Mouse (Mus musculus): ENCODE results near the gene Gm20388. TPM values are rescaled to one million over a fixed set of nuclear protein-coding genes. Genes with fewer than 3 reads are reported as not detected.
"Not testable (repeated sequence)": the region's sequence is repeated elsewhere in the genome, so short reads cannot be mapped to it uniquely, and the experiment has no call there.

The Gm20388 gene
- polyA plus RNA-seq, 1 experiment from 2014 or later, result 5.5 TPM

DNA sequence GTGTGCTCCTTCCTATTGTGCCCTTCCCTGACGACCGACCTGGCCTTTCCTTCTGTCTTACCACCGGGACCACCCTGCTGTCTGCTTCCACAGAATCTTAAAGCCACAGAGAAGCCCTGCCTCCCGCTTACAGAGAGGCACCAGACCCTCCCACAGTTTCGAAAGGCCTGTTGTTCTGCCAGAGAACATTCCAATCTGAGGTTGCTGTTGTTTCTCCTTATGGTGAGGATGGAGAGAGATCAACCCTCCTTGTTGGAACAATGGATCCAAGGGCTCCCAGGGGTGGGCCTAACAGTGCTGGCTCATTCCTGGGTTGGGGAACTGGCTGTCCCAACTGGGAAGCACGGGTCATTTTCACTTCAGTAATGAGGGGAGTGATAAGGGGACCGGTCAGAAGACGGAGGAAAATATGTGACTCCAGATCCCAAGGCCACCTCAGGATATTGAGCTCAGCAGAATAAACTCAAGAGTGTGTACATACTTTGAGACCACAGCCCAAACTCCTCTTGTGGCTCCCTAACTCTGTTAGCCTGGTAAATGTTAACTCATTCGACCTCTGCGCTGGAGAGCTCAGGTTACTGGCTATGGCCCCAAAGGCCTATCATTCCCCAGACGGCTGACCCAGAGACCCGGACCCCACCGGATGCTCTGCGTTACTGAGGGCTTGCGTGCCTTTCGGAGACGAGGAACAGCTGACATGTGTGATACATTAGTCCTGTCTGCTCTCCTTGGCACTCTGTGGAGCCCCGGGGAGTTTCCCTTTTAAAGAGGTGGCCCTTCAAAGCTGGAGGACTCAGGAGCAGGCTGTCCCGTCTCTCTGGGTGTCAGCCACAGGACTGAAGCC is 3275.1 kb downstream of the Gm20388 start, which contains the start of gene Dpep1:
Gene Dpep1, plus strand, starts transcription at position 677 of the 844 bp plus-strand sequence.
- H3K4me3 ChIP-seq, result peak within 1 kb of the TSS; percentile 23
- H3K36me3 ChIP-seq (replicated peaks), result no peaks in the 10 kb centered on the region
- H3K27ac ChIP-seq, result peak within 1 kb of the TSS; percentile 79
- H3K4me1 ChIP-seq, result peaks cover 52% of the 10 kb centered on the region
- H3K9me3 ChIP-seq, result no peaks in the 10 kb centered on the region
- H3K27me3 ChIP-seq (ENCODE audit: poor library complexity, severe bottlenecking), result 0 out of 2 replicates have a peak, but pooled peaks cover 5% of the 10 kb centered on the region
- DNase-seq (ENCODE audit: extremely low spot score, low spot score), result peak; percentile 39
- 47% methylated on average over 19 of the region's 19 CpGs for WGBS

DNA sequence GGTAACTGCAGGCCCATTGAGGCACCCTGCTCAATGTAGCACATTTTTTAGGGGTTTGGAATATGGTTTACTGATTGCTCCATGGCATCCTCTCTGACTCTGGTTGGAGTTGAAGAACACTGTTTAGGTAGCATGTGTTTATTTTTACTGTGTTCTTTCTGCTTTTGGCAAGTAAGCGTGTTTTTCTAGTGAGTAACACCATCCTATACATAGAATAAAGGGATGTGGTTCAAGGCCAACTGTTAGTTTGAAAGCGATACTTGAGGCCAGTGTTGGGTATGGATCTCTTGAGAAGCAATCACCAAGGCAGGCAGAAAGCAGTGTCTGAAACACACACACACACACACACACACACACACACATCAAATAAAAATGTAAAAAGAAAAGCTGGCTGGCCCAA is 3277.4 kb downstream of the Gm20388 start:
- H3K4me3 ChIP-seq, result no peak overlapping the region
- peaks cover 57% of the 10 kb centered on the region for H3K4me1 ChIP-seq
- DNase-seq (ENCODE audit: extremely low spot score, low spot score), result no peak
- WGBS, result 90% methylated on average over 2 of the region's 2 CpGs
- no peaks in the 10 kb centered on the region for H3K9me3 ChIP-seq
- no peak overlapping the region for H3K27ac ChIP-seq
- H3K36me3 ChIP-seq (replicated peaks), result no peaks in the 10 kb centered on the region
- peaks cover 5% of the 10 kb centered on the region; the same call in 1 of the 2 replicates for H3K27me3 ChIP-seq (ENCODE audit: poor library complexity, severe bottlenecking)

DNA sequence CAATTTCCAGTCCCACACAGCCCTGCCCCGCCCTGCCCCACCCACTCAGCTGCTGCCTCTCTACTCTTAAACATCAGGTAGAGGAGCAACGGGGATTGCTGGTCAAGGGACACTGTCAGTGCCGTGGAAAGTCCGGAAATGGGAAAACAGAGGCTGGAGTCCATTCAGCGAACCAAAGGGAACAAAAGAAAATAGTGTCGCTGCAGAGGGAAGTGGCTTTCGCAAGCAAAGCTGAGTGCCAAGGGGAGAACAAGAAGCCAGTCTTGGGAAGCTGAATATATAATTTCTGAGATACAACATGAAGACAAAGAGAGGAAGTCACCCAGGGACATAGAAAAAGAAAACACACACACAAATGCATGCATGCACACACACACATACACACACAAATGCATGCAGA is 3278.2 kb downstream of the Gm20388 start:
- Histone ChIP-seq H3K27me3 (ENCODE audit: poor library complexity, severe bottlenecking) (peaks cover 5% of the 10 kb centered on the region; the same call in 1 of the 2 replicates), H3K27ac (no peak overlapping the region), H3K4me1 (peaks cover 59% of the 10 kb centered on the region), H3K36me3 (replicated peaks) (no peaks in the 10 kb centered on the region), H3K9me3 (no peaks in the 10 kb centered on the region), H3K4me3 (no peak overlapping the region)
- DNase-seq (ENCODE audit: extremely low spot score, low spot score), result no peak
- WGBS, result 84% methylated on average over 7 of the region's 7 CpGs

DNA sequence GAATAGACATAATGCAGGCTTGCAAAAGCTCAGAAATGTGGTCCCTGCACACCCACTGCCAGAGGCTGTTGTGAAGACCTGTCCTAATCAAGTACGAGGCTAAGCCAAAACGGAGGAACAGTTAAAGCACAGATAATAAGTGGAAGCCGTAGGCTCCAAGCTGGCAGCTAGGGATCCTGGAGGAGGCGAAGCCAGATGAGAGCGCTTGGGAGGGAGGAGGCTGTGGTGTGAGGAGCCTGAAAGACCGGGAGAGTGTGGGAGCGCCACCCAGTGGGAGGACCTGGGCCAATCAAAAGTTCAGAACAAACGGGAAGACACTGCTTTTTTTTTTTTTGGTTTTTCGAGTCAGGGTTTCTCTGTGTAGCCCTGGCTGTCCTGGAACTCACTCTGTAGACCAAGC is 3280.0 kb downstream of the Gm20388 start:
- Histone ChIP-seq H3K9me3 (no peaks in the 10 kb centered on the region), H3K27ac (no peak overlapping the region; the same call in none of the 2 replicates), H3K27me3 (ENCODE audit: poor library complexity, severe bottlenecking) (peaks cover 5% of the 10 kb centered on the region; the same call in 1 of the 2 replicates), H3K36me3 (replicated peaks) (no peaks in the 10 kb centered on the region), H3K4me1 (peaks cover 47% of the 10 kb centered on the region), H3K4me3 (peak overlapping the region; percentile 6; the same call in 1 of the 2 replicates)
- WGBS, result 5% methylated on average over 9 of the region's 9 CpGs
- DNase-seq (ENCODE audit: extremely low spot score, low spot score), result peak; percentile 78

DNA sequence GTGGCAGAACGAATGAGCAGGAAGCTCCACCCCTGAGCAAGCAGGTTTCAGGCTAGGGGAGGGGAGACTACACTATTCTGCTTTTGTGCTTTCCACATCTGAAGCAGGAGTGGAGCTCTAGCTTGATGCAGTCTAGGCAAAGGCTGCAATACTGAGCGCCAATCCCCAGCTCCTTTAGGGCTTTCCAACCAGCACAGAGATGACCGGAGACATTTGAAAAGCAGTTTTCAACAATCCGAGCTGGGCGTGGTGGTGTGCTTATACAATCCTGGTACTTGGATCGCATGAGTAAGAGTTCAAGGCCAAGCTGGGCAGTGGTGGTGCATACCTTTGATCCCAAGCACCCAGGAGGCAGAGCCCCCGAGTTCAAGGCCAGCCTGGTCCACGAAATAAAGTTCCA is 3281.3 kb downstream of the Gm20388 start:
- Histone ChIP-seq H3K4me1 (peaks cover 35% of the 10 kb centered on the region), H3K9me3 (no peaks in the 10 kb centered on the region), H3K27ac (no peak overlapping the region), H3K27me3 (ENCODE audit: poor library complexity, severe bottlenecking) (peaks cover 5% of the 10 kb centered on the region; the same call in 1 of the 2 replicates), H3K4me3 (no peak overlapping the region), H3K36me3 (replicated peaks) (0 out of 2 replicates have a peak, but pooled peaks cover 1% of the 10 kb centered on the region)
- WGBS, result 66% methylated on average over 8 of the region's 8 CpGs
- peak; percentile 12 for DNase-seq (ENCODE audit: extremely low spot score, low spot score)

DNA sequence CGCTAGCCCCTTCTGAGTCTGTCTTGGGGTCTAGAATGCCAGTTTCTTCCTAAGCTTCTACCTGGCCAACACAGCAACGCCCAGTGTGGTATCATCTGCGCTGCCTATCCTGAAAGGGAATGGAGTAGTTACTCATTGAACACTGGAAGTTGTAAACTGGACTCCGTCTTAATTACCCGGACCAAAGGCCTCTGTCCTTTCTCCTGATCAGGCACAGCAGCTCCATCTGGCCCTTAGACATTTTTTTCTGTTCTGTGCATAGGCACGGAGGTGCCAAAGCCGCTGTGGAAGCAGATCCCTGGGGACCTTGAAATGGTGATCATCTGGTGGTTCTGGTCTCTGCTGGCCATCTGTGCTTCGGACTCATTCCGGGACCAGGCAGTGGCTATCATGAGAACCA is 3283.1 kb downstream of the Gm20388 start:
- H3K4me1 ChIP-seq, result peaks cover 18% of the 10 kb centered on the region
- 0 out of 2 replicates have a peak, but pooled peaks cover 3% of the 10 kb centered on the region for H3K36me3 ChIP-seq (replicated peaks)
- no peak for DNase-seq (ENCODE audit: extremely low spot score, low spot score)
- peaks cover 5% of the 10 kb centered on the region; the same call in 1 of the 2 replicates for H3K27me3 ChIP-seq (ENCODE audit: poor library complexity, severe bottlenecking)
- no peaks in the 10 kb centered on the region for H3K9me3 ChIP-seq
- H3K4me3 ChIP-seq, result no peak overlapping the region
- H3K27ac ChIP-seq, result no peak overlapping the region
- 90% methylated on average over 9 of the region's 9 CpGs for WGBS

DNA sequence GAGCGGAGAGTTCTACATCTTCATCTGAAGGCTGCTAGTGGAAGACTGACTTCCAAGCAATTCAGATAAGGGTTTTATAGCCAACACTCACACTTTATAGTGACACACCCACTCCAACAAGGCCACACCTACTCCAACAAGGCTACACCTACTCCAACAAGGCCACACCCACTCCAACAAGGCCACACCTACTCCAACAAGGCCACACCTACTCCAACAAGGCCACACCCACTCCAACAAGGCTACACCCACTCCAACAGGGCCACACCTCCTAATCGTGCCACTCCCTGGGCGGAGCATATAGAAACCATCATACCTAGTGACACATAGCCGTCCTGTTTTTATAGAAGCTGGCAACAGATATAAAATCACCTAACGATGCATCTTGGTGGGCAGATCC is 3286.4 kb downstream of the Gm20388 start:
- whole genome bisulfite sequencing, result 82% methylated on average over 5 of the region's 5 CpGs
- not testable (repeated sequence) for H3K4me1 ChIP-seq; H3K36me3 ChIP-seq (replicated peaks); H3K4me3 ChIP-seq; H3K27me3 ChIP-seq (ENCODE audit: poor library complexity, severe bottlenecking); H3K9me3 ChIP-seq; DNase-seq (ENCODE audit: extremely low spot score, low spot score); H3K27ac ChIP-seq

DNA sequence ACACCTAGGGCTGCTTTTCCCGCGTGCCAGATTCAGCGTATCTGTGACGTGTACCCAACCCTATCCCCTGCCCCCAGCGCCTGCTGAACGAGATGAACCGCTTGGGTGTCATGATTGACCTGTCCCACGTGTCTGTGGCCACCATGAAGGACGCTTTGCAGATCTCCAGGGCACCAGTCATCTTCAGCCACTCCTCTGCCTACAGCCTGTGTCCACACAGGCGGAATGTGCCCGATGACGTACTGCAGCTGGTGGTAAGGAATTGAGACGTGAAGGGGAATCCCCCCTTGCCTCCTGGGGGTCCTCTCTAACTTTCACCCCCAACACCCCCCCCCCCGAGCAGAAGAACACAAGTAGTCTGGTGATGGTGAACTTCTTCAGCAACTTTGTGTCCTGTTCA is 3289.2 kb downstream of the Gm20388 start:
- Histone ChIP-seq H3K27me3 (ENCODE audit: poor library complexity, severe bottlenecking) (no peaks in the 10 kb centered on the region), H3K9me3 (no peaks in the 10 kb centered on the region), H3K4me1 (no peaks in the 10 kb centered on the region), H3K4me3 (no peak overlapping the region), H3K27ac (no peak overlapping the region), H3K36me3 (replicated peaks) (peaks cover 16% of the 10 kb centered on the region)
- 80% methylated on average over 14 of the region's 14 CpGs for WGBS
- DNase-seq (ENCODE audit: extremely low spot score, low spot score), result no peak

DNA sequence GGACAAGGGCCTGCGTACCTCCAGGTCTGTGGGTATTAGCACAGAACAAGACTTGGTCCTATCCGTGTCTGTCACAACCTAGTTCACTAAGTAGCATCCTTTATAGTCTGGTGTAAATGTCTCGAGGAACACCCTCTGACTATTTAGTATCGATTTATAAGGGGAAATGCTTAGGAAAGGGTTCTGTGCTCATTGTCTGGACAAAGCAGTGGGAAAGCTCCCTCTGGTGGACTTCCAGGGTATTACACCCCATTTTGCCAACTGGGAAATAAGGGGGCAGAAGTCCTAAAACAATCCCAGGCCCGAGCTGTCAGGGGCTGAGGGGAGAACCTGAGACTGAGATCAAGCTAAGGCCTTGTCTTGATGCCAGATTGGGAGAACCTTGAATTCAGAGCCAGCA is 3291.6 kb downstream of the Gm20388 start:
- H3K27me3 ChIP-seq (ENCODE audit: poor library complexity, severe bottlenecking), result no peaks in the 10 kb centered on the region
- H3K36me3 ChIP-seq (replicated peaks), result peaks cover 35% of the 10 kb centered on the region
- peak; percentile 80 for DNase-seq (ENCODE audit: extremely low spot score, low spot score)
- no peak overlapping the region for H3K27ac ChIP-seq
- H3K9me3 ChIP-seq, result no peaks in the 10 kb centered on the region
- no peak overlapping the region for H3K4me3 ChIP-seq
- H3K4me1 ChIP-seq, result no peaks in the 10 kb centered on the region
- WGBS, result 34% methylated on average over 5 of the region's 5 CpGs

DNA sequence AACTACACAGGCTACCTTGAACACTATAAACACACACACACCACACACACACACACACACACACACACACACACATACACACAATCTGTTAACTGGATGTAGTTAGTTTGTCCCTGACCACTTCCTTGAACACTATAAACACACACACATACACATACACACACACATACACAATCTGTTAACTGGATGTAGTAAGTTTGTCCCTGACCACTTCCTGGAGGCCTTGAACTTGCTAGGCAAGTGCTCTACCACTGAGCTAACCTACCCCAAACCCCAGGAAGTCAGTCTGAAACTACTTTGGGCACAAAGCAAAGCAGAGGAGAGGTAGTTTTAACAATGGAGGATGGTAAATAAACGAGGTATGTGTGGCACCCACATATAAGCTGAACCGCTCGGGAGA is 3292.9 kb downstream of the Gm20388 start:
- peaks cover 47% of the 10 kb centered on the region for H3K36me3 ChIP-seq (replicated peaks)
- DNase-seq (ENCODE audit: extremely low spot score, low spot score), result no peak
- H3K9me3 ChIP-seq, result no peaks in the 10 kb centered on the region
- H3K4me3 ChIP-seq, result no peak overlapping the region
- WGBS, result 90% methylated on average over 3 of the region's 3 CpGs
- no peaks in the 10 kb centered on the region for H3K27me3 ChIP-seq (ENCODE audit: poor library complexity, severe bottlenecking)
- no peak overlapping the region for H3K27ac ChIP-seq
- H3K4me1 ChIP-seq, result no peaks in the 10 kb centered on the region

DNA sequence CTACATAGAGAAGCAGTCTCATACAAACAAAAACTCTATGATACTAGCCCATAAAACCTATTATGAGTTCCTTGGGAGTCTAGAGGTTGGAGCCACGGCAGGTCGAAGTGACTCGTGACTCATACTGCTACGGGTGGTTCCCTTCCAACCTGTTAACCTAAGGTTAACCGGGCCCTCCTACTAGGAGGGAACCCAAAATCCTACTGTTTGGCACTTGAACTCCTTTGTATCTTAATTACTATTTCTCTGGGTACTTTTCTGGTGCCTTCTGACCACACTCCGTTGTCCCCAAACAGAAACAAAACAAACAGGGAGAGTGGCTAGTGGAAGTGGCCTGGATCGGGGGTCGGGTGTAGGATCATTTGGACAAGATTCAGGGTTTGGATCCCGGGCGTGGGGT is 3301.2 kb downstream of the Gm20388 start:
- H3K4me1 ChIP-seq, result peaks cover 28% of the 10 kb centered on the region
- peaks cover 42% of the 10 kb centered on the region for H3K36me3 ChIP-seq (replicated peaks)
- H3K9me3 ChIP-seq, result no peaks in the 10 kb centered on the region
- peak overlapping the region; percentile 97 for H3K4me3 ChIP-seq
- H3K27ac ChIP-seq, result peak overlapping the region; percentile 87
- WGBS, result 52% methylated on average over 10 of the region's 10 CpGs
- DNase-seq (ENCODE audit: extremely low spot score, low spot score), result no peak
- no peaks in the 10 kb centered on the region for H3K27me3 ChIP-seq (ENCODE audit: poor library complexity, severe bottlenecking)

DNA sequence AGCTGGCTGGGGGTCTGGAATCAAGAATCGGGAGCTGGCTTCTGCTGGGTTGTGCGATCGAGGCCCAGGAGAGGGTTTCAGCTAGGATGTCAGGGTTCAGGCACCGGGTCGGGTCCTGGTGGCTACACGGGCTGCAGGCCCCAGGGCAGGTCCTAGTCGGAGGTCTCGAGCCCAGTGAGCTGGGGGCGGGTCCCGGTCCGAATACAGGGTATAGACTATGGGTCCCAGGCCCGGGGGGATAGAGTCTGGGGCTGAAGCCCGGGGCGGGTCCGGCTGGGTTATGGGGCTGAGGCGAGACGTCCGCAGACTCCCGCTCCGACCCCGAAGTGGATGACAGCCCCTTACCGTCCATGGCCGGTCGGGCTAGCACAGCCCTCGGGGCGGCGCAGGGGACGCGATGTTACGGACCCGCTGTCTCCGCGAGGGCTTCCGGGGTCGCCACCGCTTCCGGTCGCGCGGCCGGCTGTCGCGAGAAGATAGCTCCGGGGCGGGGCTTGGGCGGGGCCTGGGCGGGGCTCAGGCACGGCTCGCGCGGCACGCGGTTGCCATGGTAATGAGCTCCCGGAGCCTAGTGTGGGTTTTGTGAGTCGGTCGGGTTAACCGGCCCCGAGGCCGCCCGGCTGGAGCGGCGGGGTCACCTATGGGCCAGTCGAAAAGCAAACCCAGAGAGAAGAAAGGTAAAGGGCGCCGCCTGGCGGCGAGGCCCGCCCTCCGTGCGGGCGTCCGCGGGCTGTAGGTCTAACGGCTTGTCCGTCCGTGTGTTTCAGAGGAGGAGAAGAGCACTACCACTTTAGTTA is 3301.9 kb downstream of the Gm20388 start, which contains the start of the genes Chmp1a and Spata33:
Gene Chmp1a, minus strand, starts transcription at position 443 of the 797 bp plus-strand sequence.
Gene Spata33, plus strand, starts transcription at position 512 of the 797 bp plus-strand sequence.
- WGBS, result 1% methylated on average over 76 of the region's 76 CpGs
- H3K9me3 ChIP-seq, result no peaks in the 10 kb centered on the region
- peak within 1 kb of the TSS; percentile 87 for H3K27ac ChIP-seq
- H3K36me3 ChIP-seq (replicated peaks), result peaks cover 35% of the 10 kb centered on the region
- H3K27me3 ChIP-seq (ENCODE audit: poor library complexity, severe bottlenecking), result no peaks in the 10 kb centered on the region
- peaks cover 28% of the 10 kb centered on the region for H3K4me1 ChIP-seq
- peak; percentile 99 for DNase-seq (ENCODE audit: extremely low spot score, low spot score)
- H3K4me3 ChIP-seq, result peak within 1 kb of the TSS; percentile 97
